Mouse (Mus musculus) ES-E14 (cell line): ENCODE data around the gene Slc9b1. TPM values are rescaled to one million over a fixed set of nuclear protein-coding genes. Genes with fewer than 3 reads are reported as not detected.

Source experiments
- DNase-seq: peaks from one replicate; pipeline ENCODE4 v3.0.0-alpha.2; 2013; ENCODE audit warnings: low read depth, low spot score
- H3K27ac ChIP-seq: 2 replicates; pipeline ENCODE4 v1.5.1; 2012; ENCODE audit warnings: low read depth, mild to moderate bottlenecking, low read length, moderate library complexity, mixed read lengths; ENCODE audit not compliant: poor library complexity, insufficient read depth, severe bottlenecking
- H3K36me3 ChIP-seq: 2 replicates; pipeline ENCODE4 v1.6.1; 2012; ENCODE audit warnings: mild to moderate bottlenecking, low read length, moderate library complexity, mixed read lengths; ENCODE audit not compliant: control insufficient read depth, poor library complexity, insufficient read depth, severe bottlenecking
- H3K4me1 ChIP-seq, 2 experiments: fragments of 150-350 bp in 1 of 2; sonication (generic) in 1 of 2; 2 replicates each; pipeline ENCODE4 v1.6.1; 2012; ENCODE audit warnings: low read length in 2 of 2, mild to moderate bottlenecking in 1 of 2, mixed read lengths in 1 of 2; ENCODE audit not compliant: control insufficient read depth in 2 of 2, insufficient read depth in 2 of 2, poor library complexity in 1 of 2
- H3K4me3 ChIP-seq, 2 experiments: fragments of 150-350 bp in 1 of 2; sonication (generic) in 1 of 2; 2 replicates each; pipeline ENCODE4 v1.5.1; 2012; ENCODE audit warnings: low read length in 2 of 2, low read depth in 1 of 2, mild to moderate bottlenecking in 1 of 2, mixed read lengths in 1 of 2; ENCODE audit not compliant: insufficient read depth in 1 of 2, poor library complexity in 1 of 2, severe bottlenecking in 1 of 2
- H3K9ac ChIP-seq: 2 replicates; pipeline ENCODE4 v1.6.1; 2012; ENCODE audit warnings: low read depth, mild to moderate bottlenecking, low read length, mixed read lengths; ENCODE audit not compliant: poor library complexity, insufficient read depth, severe bottlenecking
- H3K9me3 ChIP-seq: fragments of 150-350 bp; sonication (generic); 2 replicates; pipeline ENCODE4 v1.6.1; 2012; ENCODE audit warnings: low read depth, mild to moderate bottlenecking, low read length; ENCODE audit not compliant: control insufficient read depth, insufficient read depth
- CHD2 ChIP-seq: IDR thresholded peaks from 2 replicates; pipeline ENCODE4 v1.6.1; 2014; ENCODE audit warnings: mild to moderate bottlenecking, low read depth, low read length, inconsistent platforms
- HCFC1 ChIP-seq: IDR thresholded peaks from 2 replicates; pipeline ENCODE4 v1.6.1; 2012; ENCODE audit warnings: low read length, inconsistent platforms, borderline replicate concordance; ENCODE audit not compliant: insufficient read depth
- MAFK ChIP-seq: IDR thresholded peaks from 2 replicates; pipeline ENCODE4 v1.6.1; 2014; ENCODE audit warnings: mild to moderate bottlenecking, low read depth, low read length, inconsistent platforms; ENCODE audit not compliant: insufficient read depth
- ZC3H11A ChIP-seq: IDR thresholded peaks from 2 replicates; pipeline ENCODE4 v1.6.1; 2012; ENCODE audit warnings: low read depth, mild to moderate bottlenecking, inconsistent platforms, low read length, borderline replicate concordance
- ZNF384 ChIP-seq: IDR thresholded peaks from 2 replicates; pipeline ENCODE4 v1.6.1; 2012; ENCODE audit warnings: low read depth, low read length, inconsistent platforms
- in situ Hi-C, 2 experiments: fragments of 600-800 bp; cut with MboI; formaldehyde crosslinking; loops; one replicate each; pipeline ENCODE4 v1.15.1; 2025; ENCODE audit warnings: low sequenced_read_pairs in 2 of 2, inconsistent platforms in 1 of 2; ENCODE audit not compliant: unreplicated experiment in 2 of 2
- total RNA-seq: library from RNA; depleted of rRNA; stranded (reverse); fragments of 300-350 nt; gene quantifications from 2 replicates; pipeline ENCODE4 v1.2.3, GENCODE M21; 2012

The Slc9b1 gene
- total RNA-seq, 1 experiment = 30.1 TPM

GRCm38 (mm10) chr3:135393186-135393585 lies 45.4 kb downstream of the Slc9b1 start:
- no peak overlapping the region for H3K27ac ChIP-seq
- H3K9me3 ChIP-seq = no peaks in the 10 kb centered on the region
- no peak overlapping the region for H3K9ac ChIP-seq
- no peak for DNase-seq
- H3K4me3 ChIP-seq = no peak overlapping the region
- peaks cover 2% of the 10 kb centered on the region; the same call in 1 of the 2 replicates for H3K36me3 ChIP-seq
- in situ Hi-C loops = no loop called here
- H3K4me1 ChIP-seq = peaks cover 0 to 3% of the 10 kb centered on the region in 2 experiments; a peak in 1 of 4 replicates
- TF ChIP-seq MAFK (no peak), ZNF384 (no peak), HCFC1 (no peak), CHD2 (no peak)

GRCm38 (mm10) chr3:135395085-135395484 lies 47.3 kb downstream of the Slc9b1 start:
- in situ Hi-C loops = no loop called here
- no peak for TF ChIP-seq HCFC1
- TF ChIP-seq ZNF384 = no peak
- no peak for TF ChIP-seq MAFK
- no peak for TF ChIP-seq ZC3H11A
- no peak for TF ChIP-seq CHD2
- H3K36me3 ChIP-seq = peaks cover 2% of the 10 kb centered on the region; the same call in 1 of the 2 replicates
- no peak overlapping the region for H3K4me3 ChIP-seq
- no peak overlapping the region for H3K9ac ChIP-seq
- H3K9me3 ChIP-seq = no peaks in the 10 kb centered on the region
- DNase-seq = no peak
- peaks cover 0 to 3% of the 10 kb centered on the region in 2 experiments; a peak in 1 of 4 replicates for H3K4me1 ChIP-seq
- no peak overlapping the region for H3K27ac ChIP-seq

GRCm38 (mm10) chr3:135396081-135396480 lies 48.3 kb downstream of the Slc9b1 start:
- in situ Hi-C loops = no loop called here
- TF ChIP-seq HCFC1 = no peak
- TF ChIP-seq ZC3H11A = no peak
- no peak for TF ChIP-seq ZNF384
- TF ChIP-seq MAFK = no peak
- no peak for TF ChIP-seq CHD2

GRCm38 (mm10) chr3:135397112-135397511 lies 49.3 kb downstream of the Slc9b1 start:
- Histone ChIP-seq H3K4me1 (peaks cover 0 to 3% of the 10 kb centered on the region in 2 experiments; a peak in 2 of 4 replicates), H3K9ac (no peak overlapping the region), H3K4me3 (no peak overlapping the region), H3K9me3 (no peaks in the 10 kb centered on the region), H3K36me3 (peaks cover 2% of the 10 kb centered on the region; the same call in 1 of the 2 replicates), H3K27ac (no peak overlapping the region)
- TF ChIP-seq CHD2 (no peak), HCFC1 (no peak), MAFK (no peak), ZC3H11A (no peak), ZNF384 (no peak)
- no peak for DNase-seq
- in situ Hi-C loops = no loop called here

More at GRCm38 (mm10) chr3:135396081-135396480, 48.3 kb downstream of the Slc9b1 start:
- Histone ChIP-seq H3K9ac (no peak overlapping the region), H3K4me1 (peaks cover 0 to 3% of the 10 kb centered on the region in 2 experiments; a peak in 1 of 4 replicates), H3K4me3 (no peak overlapping the region), H3K36me3 (peaks cover 2% of the 10 kb centered on the region; the same call in 1 of the 2 replicates), H3K27ac (no peak overlapping the region), H3K9me3 (no peaks in the 10 kb centered on the region)
- DNase-seq = no peak
